Mouse (Mus musculus): ENCODE results near the gene Kif6.

DNA sequence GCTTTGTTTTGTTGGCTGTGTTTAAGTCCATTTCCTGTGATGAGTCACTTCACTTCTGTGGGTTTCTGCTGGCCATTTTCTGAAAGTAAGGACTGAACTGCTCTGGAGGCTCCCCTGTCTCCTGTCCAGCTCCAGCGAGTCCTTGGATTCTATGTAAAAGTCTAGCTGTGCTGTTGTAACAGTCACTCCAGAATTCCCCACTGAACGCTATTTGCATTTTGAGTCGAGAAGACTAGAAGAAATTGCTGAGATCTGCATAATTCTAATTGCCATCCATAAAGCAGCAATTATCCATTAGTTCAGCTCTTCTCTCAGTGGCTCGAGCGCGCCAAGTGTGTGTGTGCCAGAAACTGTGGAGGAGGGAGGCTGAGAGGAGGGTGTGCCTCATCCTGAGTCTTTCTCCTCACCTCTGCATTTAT is 57.0 kb downstream of the Kif6 start:
- TF ChIP-seq CTCF (conservative IDR thresholded peaks at IDR 0.05; ENCODE audit: low read length), result no peak
- TF ChIP-seq NANOG (IDR thresholded peaks at IDR 0.05; ENCODE audit: borderline replicate concordance, low read length), result no peak

Data from E14TG2a.4 (cell line).